Mouse (Mus musculus): ENCODE measurements around the gene Shmt1. TPM values are rescaled to one million over a fixed set of nuclear protein-coding genes. Genes with fewer than 3 reads are reported as not detected.

The Shmt1 gene
- total RNA-seq, 2 experiments from 2014 or later, result 8.8 to 9.1 TPM

- DNase-seq, result no peak
- intact Hi-C loops (cut with DNase I), result no loop called here
These were observed 71.2 kb downstream of the Shmt1 start for GRCm38 (mm10) chr11:60740321-60740720.

Other genes with a start within 250 kb of the Shmt1 start
- gene Llgl1, start 112.0 kb downstream of the Shmt1 start, total RNA-seq (2021), result 10 to 100 TPM; 13.6 to 13.7 TPM
- 100 to 1,000 TPM; 124 to 126 TPM for gene Flii, start 84.5 kb downstream of the Shmt1 start, total RNA-seq (2021)
- 10 to 100 TPM; 36.1 to 36.4 TPM for gene Mief2, start 83.3 kb downstream of the Shmt1 start, total RNA-seq (2021)
- 1 to 10 TPM; 4.5 to 5.3 TPM for gene Top3a, start 34.4 kb downstream of the Shmt1 start, total RNA-seq (2021)
- gene Smcr8, start 34.2 kb downstream of the Shmt1 start, total RNA-seq (2021), result 10 to 100 TPM; 14.5 to 15.3 TPM
- gene Dhrs7b, start 18.9 kb upstream of the Shmt1 start, total RNA-seq (2021), result 10 to 100 TPM; 19.4 to 19.7 TPM
- 10 to 100 TPM; 30.6 to 32.3 TPM for gene Tmem11, start 67.6 kb upstream of the Shmt1 start, total RNA-seq (2021)
- gene Natd1, start 103.0 kb upstream of the Shmt1 start, total RNA-seq (2021), result 10 to 100 TPM; 15.5 to 16.0 TPM
- 10 to 100 TPM; 84.2 to 84.5 TPM for gene Map2k3, start 120.3 kb upstream of the Shmt1 start, total RNA-seq (2021)
- 10 to 100 TPM; 22.8 to 24.9 TPM for gene Kcnj12, start 210.8 kb upstream of the Shmt1 start, total RNA-seq (2021)

Measured in heart, postnatal 36 days (tissue).